Comparison of ENCODE assay signal across 22 mouse cellular contexts in the genomic region with DNA sequence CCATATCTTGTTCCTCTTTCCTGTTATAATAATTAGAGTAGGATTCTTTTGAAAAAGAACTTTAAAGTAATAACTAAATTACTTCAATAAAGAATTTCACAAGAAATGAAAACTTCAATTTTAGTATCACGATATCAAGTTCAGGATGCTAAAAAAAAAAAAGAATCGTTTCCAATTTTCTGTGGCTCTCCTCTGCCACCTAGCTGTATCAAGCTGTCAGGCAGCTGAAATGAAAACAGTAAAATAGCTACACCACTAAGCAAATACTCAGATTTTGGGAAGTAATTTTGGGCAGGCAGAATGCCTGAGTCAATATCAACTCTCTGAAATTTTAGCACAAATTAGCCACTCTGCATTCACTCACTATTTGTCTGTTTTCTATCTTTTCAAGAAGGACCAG.
A peak's percentile ranks its signal among the peaks of the same experiment; 100 is the strongest.
DNase-seq lines count a peak whose midpoint lies in the region; ATAC-seq and TF ChIP-seq lines count a peak whose summit lies in the region.
"Had no signal": no experiment of that assay in that cellular context is flagged by ENCODE, and none has a peak within 500 bp of the region (broad histone marks: within the 10 kb centered on the region; RNA-seq: fewer than 3 reads in every experiment).

No protein-coding gene starts in this region.

- no peak for ATAC-seq in hindbrain, postnatal 0 days
- no peak for ATAC-seq in hindbrain, embryonic 13.5 days (ENCODE audit: low FRiP score)
- ATAC-seq: forebrain, embryonic 13.5 days had no signal

- H3K27ac ChIP-seq in hindbrain, postnatal 0 days, result no peak overlapping the region
- no peak overlapping the region for H3K27ac ChIP-seq in hindbrain, embryonic 13.5 days
- no peak overlapping the region for H3K27ac ChIP-seq in left cerebral cortex, adult 2 months
- H3K27ac ChIP-seq: embryonic facial prominence, embryonic 13.5 days; forebrain, embryonic 13.5 days; gastrocnemius, adult 2 months; heart, embryonic 10.5 days; heart, embryonic 15.5 days; hindbrain, embryonic 14.5 days had no signal

- intact Hi-C loops in left cerebral cortex, adult 2 months (cut with DNase I), result no loop called here

- peak; percentile 51 for TF ChIP-seq CTCF in hindbrain, postnatal 0 days (IDR thresholded peaks at IDR 0.05; ENCODE audit: low read depth)
- peak; percentile 30 for TF ChIP-seq CTCF in left cerebral cortex, adult 2 months (IDR thresholded peaks at IDR 0.05)
- TF ChIP-seq CTCF in E14TG2a.4 (conservative IDR thresholded peaks at IDR 0.05; ENCODE audit: low read length), result peak; percentile 46
- 0 out of 2 replicates have a peak, but pooled peaks have one; percentile 12 for TF ChIP-seq CTCF in brain, embryonic 14.5 days (IDR thresholded peaks at IDR 0.05; ENCODE audit: borderline replicate concordance, extremely low read depth, insufficient read depth, insufficient read length)

- no peaks in the 10 kb centered on the region for H3K36me3 ChIP-seq in hindbrain, postnatal 0 days (ENCODE audit: insufficient read depth, low read length)
- no peaks in the 10 kb centered on the region for H3K36me3 ChIP-seq in hindbrain, embryonic 13.5 days
- H3K36me3 ChIP-seq in E14TG2a.4 (ENCODE audit: insufficient read depth, low read length), result no peaks in the 10 kb centered on the region
- H3K36me3 ChIP-seq: embryonic facial prominence, embryonic 13.5 days; heart, embryonic 10.5 days; heart, embryonic 15.5 days had no signal

- no peak overlapping the region for H3K4me3 ChIP-seq in hindbrain, postnatal 0 days (ENCODE audit: low read length)
- H3K4me3 ChIP-seq in hindbrain, embryonic 13.5 days, result no peak overlapping the region
- H3K4me3 ChIP-seq in left cerebral cortex, adult 2 months, result no peak overlapping the region
- no peak overlapping the region for H3K4me3 ChIP-seq in E14TG2a.4 (replicated peaks; ENCODE audit: low read length)
- H3K4me3 ChIP-seq: embryonic facial prominence, embryonic 13.5 days; forebrain, embryonic 13.5 days; gastrocnemius, adult 2 months; heart, embryonic 10.5 days; heart, embryonic 15.5 days had no signal

- H3K9ac ChIP-seq in hindbrain, postnatal 0 days (replicated peaks; ENCODE audit: low read length), result no peak overlapping the region
- H3K9ac ChIP-seq in hindbrain, embryonic 13.5 days, result no peak overlapping the region
- H3K9ac ChIP-seq: embryonic facial prominence, embryonic 13.5 days; forebrain, embryonic 13.5 days; heart, embryonic 15.5 days; hindbrain, embryonic 14.5 days had no signal

- 80% methylated on average over 2 of the region's 2 CpGs for WGBS in hindbrain, postnatal 0 days
- 84% methylated on average over 2 of the region's 2 CpGs for whole genome bisulfite sequencing in hindbrain, embryonic 13.5 days

- H3K4me2 ChIP-seq in hindbrain, postnatal 0 days (ENCODE audit: low read depth, low read length), result no peak overlapping the region
- H3K4me2 ChIP-seq in hindbrain, embryonic 13.5 days, result no peak overlapping the region
- H3K4me2 ChIP-seq: embryonic facial prominence, embryonic 13.5 days; forebrain, embryonic 13.5 days; heart, embryonic 15.5 days; hindbrain, embryonic 14.5 days had no signal

- H3K9me3 ChIP-seq in hindbrain, postnatal 0 days (ENCODE audit: low read length), result no peaks in the 10 kb centered on the region
- no peaks in the 10 kb centered on the region for H3K9me3 ChIP-seq in hindbrain, embryonic 13.5 days
- no peaks in the 10 kb centered on the region for H3K9me3 ChIP-seq in E14TG2a.4 (ENCODE audit: low read length)
- H3K9me3 ChIP-seq: embryonic facial prominence, embryonic 13.5 days; forebrain, embryonic 13.5 days; heart, embryonic 10.5 days; heart, embryonic 15.5 days had no signal

- H3K27me3 ChIP-seq in hindbrain, postnatal 0 days (ENCODE audit: insufficient read depth, low read length), result no peaks in the 10 kb centered on the region
- H3K27me3 ChIP-seq in hindbrain, embryonic 13.5 days, result no peaks in the 10 kb centered on the region
- no peaks in the 10 kb centered on the region for H3K27me3 ChIP-seq in E14TG2a.4 (ENCODE audit: insufficient read depth, low read length)
- H3K27me3 ChIP-seq: embryonic facial prominence, embryonic 13.5 days; forebrain, embryonic 13.5 days; heart, embryonic 15.5 days had no signal

- no peak for TF ChIP-seq POLR2A in brain, embryonic 14.5 days (IDR thresholded peaks at IDR 0.05; ENCODE audit: borderline replicate concordance, extremely low read depth, insufficient read depth, insufficient read length, poor library complexity, severe bottlenecking)

- no peak for DNase-seq in hindbrain, postnatal 0 days (ENCODE audit: low spot score)
- DNase-seq in left cerebral cortex, adult 2 months (ENCODE audit: extremely low spot score in 1 of 2, low spot score in 2 of 2), result no peak
- no peak for DNase-seq in left cerebral cortex, adult 11 months (ENCODE audit: low spot score)
- DNase-seq in brain, embryonic 14.5 days (ENCODE audit: low read depth), result no peak
- no peak for DNase-seq in thymus, postnatal 36 days
- DNase-seq: adrenal gland, adult 8-10 months; adrenal gland, postnatal 36 days; cerebellum, adult 11 months; cerebellum, adult 8-10 months; cerebellum, postnatal 14 days; gastrocnemius, adult 2 months; gastrocnemius, postnatal 25 days; heart, adult 11 months; heart, postnatal 14 days; kidney, adult 11 months had no signal

- no peaks in the 10 kb centered on the region for H3K4me1 ChIP-seq in hindbrain, postnatal 0 days (ENCODE audit: insufficient read depth, low read length)
- H3K4me1 ChIP-seq in hindbrain, embryonic 13.5 days (replicated peaks), result no peaks in the 10 kb centered on the region
- H3K4me1 ChIP-seq in E14TG2a.4 (replicated peaks; ENCODE audit: low read depth, low read length), result no peaks in the 10 kb centered on the region
- H3K4me1 ChIP-seq: embryonic facial prominence, embryonic 13.5 days; forebrain, embryonic 13.5 days; heart, embryonic 10.5 days; heart, embryonic 15.5 days had no signal
